Mouse (Mus musculus) T-helper 2 cell (primary cell): ENCODE measurements around the gene Efemp1.

Experiments used
- in situ Hi-C: fragments of 300-600 bp; cut with MboI, MseI; formaldehyde crosslinking; loops from one replicate; pipeline ENCODE4 v1.15.1; 2025; ENCODE audit warnings: high pct_unique_total_duplicates

The Efemp1 gene

DNA sequence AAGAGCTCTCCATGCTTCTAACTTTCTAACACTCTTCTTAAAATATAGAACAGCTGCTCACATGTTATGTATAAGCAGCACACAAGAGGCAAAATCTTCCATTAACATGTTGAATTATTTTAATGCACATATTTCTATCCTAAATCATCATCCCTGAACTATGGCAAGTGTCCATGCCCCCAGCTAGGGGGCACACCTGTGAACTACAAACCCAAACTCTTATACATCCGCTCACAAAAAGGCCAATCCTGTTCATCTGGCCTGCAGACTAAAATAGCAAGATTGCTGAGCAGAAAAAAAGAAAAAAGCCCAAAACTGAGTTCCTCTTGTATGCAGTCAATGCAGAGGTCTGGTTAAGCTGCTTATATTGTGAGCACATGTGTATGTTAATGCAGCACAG lies 86.6 kb downstream of the Efemp1 start:
- in situ Hi-C loops = no loop called here

GRCm38 (mm10) chr11:28951586-28952210 lies 98.7 kb downstream of the Efemp1 start:
- in situ Hi-C loops = no loop called here

- in situ Hi-C loops = no loop called here
These were observed 101.8 kb downstream of the Efemp1 start for GRCm38 (mm10) chr11:28954673-28955304.

DNA sequence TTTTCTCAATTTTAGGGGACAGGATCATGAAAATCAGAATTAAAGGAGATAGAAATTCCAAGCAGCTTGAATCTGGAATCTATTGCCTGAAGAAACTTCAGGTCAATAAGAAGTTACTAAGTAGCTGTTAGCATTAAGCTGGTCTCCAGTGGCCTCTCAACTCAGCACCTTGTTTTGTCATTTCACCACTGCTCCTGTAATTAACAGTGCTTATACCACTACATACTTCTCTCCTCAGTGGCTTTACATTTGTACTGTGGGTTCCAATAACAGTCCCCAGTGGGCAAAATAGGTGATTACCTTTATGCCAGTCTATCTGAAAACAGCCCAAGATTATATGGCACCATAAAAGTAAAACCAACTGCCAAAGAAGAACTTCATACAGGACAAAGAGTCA lies 102.3 kb downstream of the Efemp1 start:
- in situ Hi-C loops = no loop called here

- in situ Hi-C loops = no loop called here
These were observed 108.4 kb downstream of the Efemp1 start for GRCm38 (mm10) chr11:28961381-28961780.
